Comparison of ENCODE assay signal across 9 mouse cellular contexts in genomic region chr5:91444981-91445517, GRCm38 (mm10). TPM values are rescaled to one million over a fixed set of nuclear protein-coding genes. Genes with fewer than 3 reads are reported as not detected.
A peak's percentile ranks its signal among the peaks of the same experiment; 100 is the strongest.
DNase-seq lines count a peak whose midpoint lies in the region; ATAC-seq and TF ChIP-seq lines count a peak whose summit lies in the region.
"Had no signal": no experiment of that assay in that cellular context is flagged by ENCODE, and none has a peak within 500 bp of the region (broad histone marks: within the 10 kb centered on the region; RNA-seq: fewer than 3 reads in every experiment).

No protein-coding gene starts in this region.

- DNase-seq in NIH3T3 (ENCODE audit: low read depth): peak; percentile 9
- DNase-seq in forebrain, embryonic 14.5 days (ENCODE audit: low spot score): peak; percentile 78
- peak; percentile 21 to 65 for DNase-seq in left cerebral cortex, postnatal 25 days (ENCODE audit: low spot score in 2 of 2)
- no peak for DNase-seq in liver, postnatal 0 days
- DNase-seq in liver, embryonic 11.5 days (ENCODE audit: low spot score): no peak
- no peak for DNase-seq in cerebellum, adult 11-12 months

- TF ChIP-seq CTCF in liver, postnatal 0 days (IDR thresholded peaks at IDR 0.05; ENCODE audit: low read depth): no peak

- H3K4me1 ChIP-seq in heart, embryonic 13.5 days: peaks cover 9% of the 10 kb centered on the region; the same call in 1 of the 2 replicates
- H3K4me1 ChIP-seq in heart, embryonic 11.5 days (ENCODE audit: control insufficient read depth, insufficient read depth, low read length): no peaks in the 10 kb centered on the region
- no peaks in the 10 kb centered on the region for H3K4me1 ChIP-seq in forebrain, embryonic 14.5 days (ENCODE audit: control insufficient read depth, insufficient read depth, low read length)
- no peaks in the 10 kb centered on the region for H3K4me1 ChIP-seq in liver, postnatal 0 days (ENCODE audit: insufficient read depth)
- H3K4me1 ChIP-seq in liver, embryonic 11.5 days (replicated peaks; ENCODE audit: control insufficient read depth, insufficient read depth, low read length): no peaks in the 10 kb centered on the region
- H3K4me1 ChIP-seq: embryonic facial prominence, embryonic 13.5 days had no signal

- TF ChIP-seq EP300 in liver, postnatal 0 days (IDR thresholded peaks at IDR 0.05; ENCODE audit: low read depth): no peak

- H3K36me3 ChIP-seq in heart, embryonic 13.5 days: no peaks in the 10 kb centered on the region
- no peaks in the 10 kb centered on the region for H3K36me3 ChIP-seq in heart, embryonic 11.5 days (ENCODE audit: control insufficient read depth, insufficient read depth, low read length)
- no peaks in the 10 kb centered on the region for H3K36me3 ChIP-seq in forebrain, embryonic 14.5 days (ENCODE audit: control insufficient read depth, insufficient read depth, low read length)
- no peaks in the 10 kb centered on the region for H3K36me3 ChIP-seq in liver, postnatal 0 days (replicated peaks; ENCODE audit: insufficient read depth, low read length)
- H3K36me3 ChIP-seq in liver, embryonic 11.5 days (ENCODE audit: control insufficient read depth, insufficient read depth, low read length): no peaks in the 10 kb centered on the region
- H3K36me3 ChIP-seq: embryonic facial prominence, embryonic 13.5 days had no signal

- H3K27me3 ChIP-seq in heart, embryonic 13.5 days (replicated peaks): no peaks in the 10 kb centered on the region
- no peaks in the 10 kb centered on the region for H3K27me3 ChIP-seq in heart, embryonic 11.5 days (ENCODE audit: control insufficient read depth, insufficient read depth, low read length)
- H3K27me3 ChIP-seq in forebrain, embryonic 14.5 days (replicated peaks; ENCODE audit: control insufficient read depth, insufficient read depth, low read length): no peaks in the 10 kb centered on the region
- H3K27me3 ChIP-seq in liver, postnatal 0 days (ENCODE audit: insufficient read depth, low read length): no peaks in the 10 kb centered on the region
- no peaks in the 10 kb centered on the region for H3K27me3 ChIP-seq in liver, embryonic 11.5 days (replicated peaks; ENCODE audit: control insufficient read depth, insufficient read depth, low read length)
- H3K27me3 ChIP-seq: embryonic facial prominence, embryonic 13.5 days had no signal

- WGBS in heart, embryonic 13.5 days: 25% methylated on average over 3 of the region's 3 CpGs
- WGBS in heart, embryonic 11.5 days (ENCODE audit: insufficient replicate concordance): 23% methylated on average over 3 of the region's 3 CpGs
- WGBS in forebrain, embryonic 14.5 days: 34% methylated on average over 3 of the region's 3 CpGs
- 34% methylated on average over 3 of the region's 3 CpGs for WGBS in liver, postnatal 0 days (ENCODE audit: insufficient replicate concordance)
- 34% methylated on average over 3 of the region's 3 CpGs for WGBS in liver, embryonic 11.5 days

- no peak overlapping the region for H3K4me3 ChIP-seq in heart, embryonic 13.5 days
- no peak overlapping the region for H3K4me3 ChIP-seq in heart, embryonic 11.5 days (ENCODE audit: low read depth, low read length)
- no peak overlapping the region for H3K4me3 ChIP-seq in forebrain, embryonic 14.5 days (ENCODE audit: low read depth, low read length)
- no peak overlapping the region for H3K4me3 ChIP-seq in liver, postnatal 0 days (ENCODE audit: low read depth, low read length)
- no peak overlapping the region for H3K4me3 ChIP-seq in liver, embryonic 11.5 days (ENCODE audit: low read depth, low read length)
- H3K4me3 ChIP-seq: embryonic facial prominence, embryonic 13.5 days had no signal

- H3K9me3 ChIP-seq in heart, embryonic 13.5 days: no peaks in the 10 kb centered on the region
- no peaks in the 10 kb centered on the region for H3K9me3 ChIP-seq in heart, embryonic 11.5 days (replicated peaks; ENCODE audit: control insufficient read depth, low read length)
- no peaks in the 10 kb centered on the region for H3K9me3 ChIP-seq in forebrain, embryonic 14.5 days (replicated peaks; ENCODE audit: control insufficient read depth, low read length)
- no peaks in the 10 kb centered on the region for H3K9me3 ChIP-seq in liver, postnatal 0 days (ENCODE audit: low read length)
- H3K9me3 ChIP-seq in liver, embryonic 11.5 days (ENCODE audit: control insufficient read depth, low read length): no peaks in the 10 kb centered on the region
- H3K9me3 ChIP-seq: embryonic facial prominence, embryonic 13.5 days had no signal

- no peak overlapping the region for H3K9ac ChIP-seq in heart, embryonic 13.5 days
- H3K9ac ChIP-seq in heart, embryonic 11.5 days (ENCODE audit: low read depth, low read length): no peak overlapping the region
- no peak overlapping the region for H3K9ac ChIP-seq in forebrain, embryonic 14.5 days (ENCODE audit: low read length)
- H3K9ac ChIP-seq in liver, postnatal 0 days (replicated peaks): no peak overlapping the region
- no peak overlapping the region for H3K9ac ChIP-seq in liver, embryonic 11.5 days (ENCODE audit: low read depth, low read length)
- H3K9ac ChIP-seq: embryonic facial prominence, embryonic 13.5 days had no signal

- H3K4me2 ChIP-seq in heart, embryonic 13.5 days: no peak overlapping the region
- H3K4me2 ChIP-seq in heart, embryonic 11.5 days: no peak overlapping the region
- H3K4me2 ChIP-seq in forebrain, embryonic 14.5 days (ENCODE audit: low read length): no peak overlapping the region
- H3K4me2 ChIP-seq in liver, postnatal 0 days (ENCODE audit: low read depth, low read length): no peak overlapping the region
- H3K4me2 ChIP-seq in liver, embryonic 11.5 days: no peak overlapping the region
- H3K4me2 ChIP-seq: embryonic facial prominence, embryonic 13.5 days had no signal

- ATAC-seq in heart, embryonic 13.5 days (ENCODE audit: extremely low read depth, insufficient number of reproducible peaks, low FRiP score, low TSS enrichment): peak; percentile 63
- no peak for ATAC-seq in heart, embryonic 11.5 days (replicated peaks; ENCODE audit: insufficient number of reproducible peaks, low FRiP score, low TSS enrichment)
- peak; percentile 84 for ATAC-seq in forebrain, embryonic 14.5 days
- ATAC-seq in liver, postnatal 0 days: no peak
- no peak for ATAC-seq in liver, embryonic 11.5 days (replicated peaks; ENCODE audit: low FRiP score)

- H3K27ac ChIP-seq in heart, embryonic 13.5 days (replicated peaks): no peak overlapping the region
- no peak overlapping the region for H3K27ac ChIP-seq in heart, embryonic 11.5 days (ENCODE audit: low read depth, low read length)
- no peak overlapping the region for H3K27ac ChIP-seq in forebrain, embryonic 14.5 days (ENCODE audit: low read depth, low read length)
- no peak overlapping the region for H3K27ac ChIP-seq in liver, postnatal 0 days (ENCODE audit: low read depth)
- no peak overlapping the region for H3K27ac ChIP-seq in liver, embryonic 11.5 days (ENCODE audit: low read depth, low read length)
- H3K27ac ChIP-seq: embryonic facial prominence, embryonic 13.5 days had no signal

- intact Hi-C loops in left cerebral cortex, postnatal 25 days (cut with DNase I): loop anchor here (10.0 kb wide), 1 partner anchor 490 kb away; no protein-coding TSS in a partner anchor

RNA-seq across cellular contexts. Expression of gene Btc, which starts 42.3 kb away (rescaled TPM):
- polyA plus RNA-seq in heart, embryonic 13.5 days (2015; fragmentation: Nextera tagmentation; extraction: Ambion mirVana): 1.9 and 2.7 TPM in 2 replicates
- 0.77 and 1.3 TPM in 2 replicates for polyA plus RNA-seq in heart, embryonic 11.5 days (2014; fragmentation: Nextera tagmentation; extraction: Ambion mirVana)
- 0.14 and 0.15 TPM in 2 replicates for polyA plus RNA-seq in forebrain, embryonic 14.5 days (2014; fragmentation: Nextera tagmentation; extraction: Ambion mirVana)
- total RNA-seq in left cerebral cortex, postnatal 25 days (2021): under 1 TPM; 0.43 to 0.48 TPM
- polyA plus RNA-seq in liver, postnatal 0 days (2015; fragmentation: Nextera tagmentation; extraction: Ambion mirVana): 0.29 and 0.36 TPM in 2 replicates
- polyA plus RNA-seq in liver, embryonic 11.5 days (2014; fragmentation: Nextera tagmentation; extraction: Ambion mirVana): 0.23 and 0.52 TPM in 2 replicates

Comparison
In these comparisons a context has a peak if more than half of its experiments do, and no peak if none do; other contexts are left out.
1. ATAC-seq: peak in heart, embryonic 13.5 days (single experiment) and forebrain, embryonic 14.5 days (single experiment); none in heart, embryonic 11.5 days (single experiment), liver, postnatal 0 days (single experiment) and liver, embryonic 11.5 days (single experiment).
2. DNase-seq: peak in NIH3T3 (single experiment), forebrain, embryonic 14.5 days (single experiment) and left cerebral cortex, postnatal 25 days (2 of 2); none in liver, postnatal 0 days (single experiment), liver, embryonic 11.5 days (single experiment) and cerebellum, adult 11-12 months (single experiment).